In genomic region chr9:32539321-32539761, GRCm38 (mm10) we compare ENCODE assay signal across 8 mouse cellular contexts. TPM values are rescaled to one million over a fixed set of nuclear protein-coding genes. Genes with fewer than 3 reads are reported as not detected.
DNase-seq lines count a peak whose midpoint lies in the region; ATAC-seq and TF ChIP-seq lines count a peak whose summit lies in the region.

No protein-coding gene starts in this region.

- no peaks in the 10 kb centered on the region for H3K36me3 ChIP-seq in heart, embryonic 16.5 days (ENCODE audit: control insufficient read depth, insufficient read depth)
- H3K36me3 ChIP-seq in liver, postnatal 0 days (replicated peaks; ENCODE audit: insufficient read depth, low read length) = no peaks in the 10 kb centered on the region

- no peak for DNase-seq in lung, adult 2 months
- no peak for DNase-seq in lung, postnatal 10 days
- peak; percentile 44 for DNase-seq in liver, postnatal 0 days
- peak; percentile 72 for DNase-seq in thymus, postnatal 14 days
- no peak for DNase-seq in right cerebral cortex, postnatal 14 days
- no peak for DNase-seq in layer of hippocampus, postnatal 25 days (ENCODE audit: extremely low spot score in 1 of 2, low spot score in 1 of 2)
- no peak for DNase-seq in adrenal gland, adult 8-10 months

- no peak for TF ChIP-seq EP300 in liver, postnatal 0 days (IDR thresholded peaks at IDR 0.05; ENCODE audit: low read depth)

- peak overlapping the region; percentile 92 for H3K27ac ChIP-seq in heart, embryonic 16.5 days (ENCODE audit: low read length)
- H3K27ac ChIP-seq in liver, postnatal 0 days (ENCODE audit: low read depth) = peak overlapping the region; percentile 93

- ATAC-seq in heart, embryonic 16.5 days (replicated peaks; ENCODE audit: extremely low read depth, insufficient read depth, low FRiP score) = no peak
- peak; percentile 58 for ATAC-seq in liver, postnatal 0 days

- H3K4me1 ChIP-seq in lung, adult 2 months (ENCODE audit: control insufficient read depth, insufficient read depth, low read length) = peaks cover 23% of the 10 kb centered on the region
- peaks cover 19% of the 10 kb centered on the region for H3K4me1 ChIP-seq in heart, embryonic 16.5 days (ENCODE audit: control insufficient read depth, insufficient read depth, low read length)
- H3K4me1 ChIP-seq in liver, postnatal 0 days (ENCODE audit: insufficient read depth) = peaks cover 17% of the 10 kb centered on the region

- TF ChIP-seq POLR2A in lung, adult 2 months (IDR thresholded peaks at IDR 0.05; ENCODE audit: borderline replicate concordance, extremely low read depth, low read depth, low read length) = no peak

- peak overlapping the region; percentile 51; the same call in 1 of the 2 replicates for H3K9ac ChIP-seq in heart, embryonic 16.5 days (ENCODE audit: low read length)
- no peak overlapping the region for H3K9ac ChIP-seq in liver, postnatal 0 days (replicated peaks)

- 35% methylated on average over 3 of the region's 3 CpGs for WGBS in lung, adult 2 months
- WGBS in heart, embryonic 16.5 days = 35% methylated on average over 3 of the region's 3 CpGs
- 24% methylated on average over 3 of the region's 3 CpGs for WGBS in liver, postnatal 0 days (ENCODE audit: insufficient replicate concordance)

- no peak for TF ChIP-seq CTCF in lung, adult 2 months (IDR thresholded peaks at IDR 0.05; ENCODE audit: insufficient read depth, low read length)
- no peak for TF ChIP-seq CTCF in liver, postnatal 0 days (IDR thresholded peaks at IDR 0.05; ENCODE audit: low read depth)

- H3K4me2 ChIP-seq in heart, embryonic 16.5 days (ENCODE audit: low read depth, low read length) = peak overlapping the region; percentile 90
- peak overlapping the region; percentile 66 for H3K4me2 ChIP-seq in liver, postnatal 0 days (ENCODE audit: low read depth, low read length)

- H3K4me3 ChIP-seq in lung, adult 2 months (replicated peaks; ENCODE audit: extremely low read depth, low read depth, low read length) = peak overlapping the region; percentile 47
- H3K4me3 ChIP-seq in heart, embryonic 16.5 days (ENCODE audit: low read length) = peak overlapping the region; percentile 76
- peak overlapping the region; percentile 84 for H3K4me3 ChIP-seq in liver, postnatal 0 days (ENCODE audit: low read depth, low read length)

- no peaks in the 10 kb centered on the region for H3K9me3 ChIP-seq in heart, embryonic 16.5 days (replicated peaks; ENCODE audit: control insufficient read depth, low read length)
- no peaks in the 10 kb centered on the region for H3K9me3 ChIP-seq in liver, postnatal 0 days (ENCODE audit: low read length)

- H3K27me3 ChIP-seq in heart, embryonic 16.5 days (ENCODE audit: control insufficient read depth, insufficient read depth, low read length) = peaks cover 11% of the 10 kb centered on the region
- peaks cover 43% of the 10 kb centered on the region for H3K27me3 ChIP-seq in liver, postnatal 0 days (ENCODE audit: insufficient read depth, low read length)

RNA-seq across cellular contexts. Expression of gene Fli1, which starts 3.3 kb away (rescaled TPM):
- polyA plus RNA-seq in lung, adult 2 months (2012; rRNA removed) = 12.9 and 14.1 TPM in 2 replicates
- 20.1 and 23.4 TPM in 2 replicates for polyA plus RNA-seq in heart, embryonic 16.5 days (2015; fragmentation: Nextera tagmentation; extraction: Ambion mirVana)
- polyA plus RNA-seq in liver, postnatal 0 days (2015; fragmentation: Nextera tagmentation; extraction: Ambion mirVana) = 9.4 and 11.5 TPM in 2 replicates
- total RNA-seq in layer of hippocampus, postnatal 25 days (2021) = 1 to 10 TPM; 4.6 to 5.3 TPM
- total RNA-seq in adrenal gland, adult 8-10 months (2022) = 10 to 100 TPM; 12.0 to 20.5 (median 15.5) TPM

Comparison
In these comparisons a context has a peak if more than half of its experiments do, and no peak if none do; other contexts are left out.
1. DNase-seq: peak in liver, postnatal 0 days (single experiment) and thymus, postnatal 14 days (single experiment); none in lung, adult 2 months (single experiment), lung, postnatal 10 days (single experiment), right cerebral cortex, postnatal 14 days (single experiment), layer of hippocampus, postnatal 25 days (0 of 2) and adrenal gland, adult 8-10 months (single experiment).
2. Peak in every context shown above with its lines, with median percentiles within 50 percentile points of each other: H3K4me3 ChIP-seq.